Mouse (Mus musculus): Measurements from ENCODE around the gene Ubfd1.

- TF ChIP-seq EP300 (IDR thresholded peaks at IDR 0.05; ENCODE audit: low read depth), result no peak
- no peak for TF ChIP-seq CTCF (IDR thresholded peaks at IDR 0.05; ENCODE audit: low read depth)
Measured at GRCm38 (mm10) chr7:122045181-122045634, 21.8 kb upstream of the Ubfd1 start.
